Comparison of ENCODE assay signal across 22 mouse cellular contexts in the genomic region with DNA sequence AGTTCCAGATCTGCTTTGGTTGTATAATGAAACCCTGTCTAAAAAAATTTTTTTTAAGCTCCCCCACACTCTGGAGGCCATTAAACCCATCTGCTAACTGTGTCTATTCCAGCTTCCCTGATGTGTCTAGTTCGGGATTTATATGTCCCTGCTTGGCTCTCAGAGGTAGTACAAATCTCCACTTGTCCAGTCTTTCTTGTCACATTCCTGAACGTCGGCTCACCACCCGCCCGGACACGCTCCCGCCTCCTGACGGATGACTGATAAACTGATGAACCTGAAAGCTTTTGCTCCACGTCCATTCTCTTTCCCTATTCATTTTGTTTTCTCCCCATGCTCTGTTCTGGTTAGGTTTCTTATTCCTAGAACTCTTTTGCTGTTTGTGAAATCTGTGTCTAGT. TPM values are rescaled to one million over a fixed set of nuclear protein-coding genes. Genes with fewer than 3 reads are reported as not detected.
DNase-seq lines count a peak whose midpoint lies in the region.
"Had no signal": no experiment of that assay in that cellular context is flagged by ENCODE, and none has a peak within 500 bp of the region (broad histone marks: within the 10 kb centered on the region; RNA-seq: fewer than 3 reads in every experiment).

No protein-coding gene starts in this region.

- peak; percentile 12 to 31 for DNase-seq in urinary bladder, adult 18-20 months (ENCODE audit: low spot score in 2 of 2)
- no peak for DNase-seq in urinary bladder, adult 2 months (ENCODE audit: low spot score)
- DNase-seq in 3134 (ENCODE audit: extremely low read depth, insufficient read length, low spot score) = peak; percentile 32
- DNase-seq in 3T3-L1 (ENCODE audit: low read depth, low spot score) = peak; percentile 25
- DNase-seq in mesoderm, embryonic 11.5 days (ENCODE audit: low read depth, low spot score) = peak; percentile 53
- DNase-seq in testis, postnatal 14 days (ENCODE audit: low spot score) = no peak
- DNase-seq: adrenal gland, adult 8-10 months; adrenal gland, postnatal 25 days; B cell, adult 2 months; cerebellum, adult 11-12 months; cerebellum, adult 8-10 months; cerebellum, postnatal 10 days; cerebellum, postnatal 36 days; gastrocnemius, postnatal 25 days; heart, adult 18-20 months had no signal

RNA-seq across cellular contexts. Expression of gene Bub3, which starts 22.2 kb away (rescaled TPM):
- 63.7 and 77.0 TPM in 2 replicates for polyA plus RNA-seq in urinary bladder, adult 2 months (2012; rRNA removed)

RNA-seq across cellular contexts. Expression of gene Hmx2, which starts 33.6 kb away (rescaled TPM):
- polyA plus RNA-seq in urinary bladder, adult 2 months (2012; rRNA removed) = not detected in 2 replicates
- polyA plus RNA-seq: cortical plate, adult 2 months; gonadal fat pad, adult 2 months; heart, embryonic 11.5 days; heart, postnatal 0 days had no signal

RNA-seq across cellular contexts. Expression of gene Hmx3, which starts 39.5 kb away (rescaled TPM):
- polyA plus RNA-seq in urinary bladder, adult 2 months (2012; rRNA removed) = not detected in 2 replicates
- polyA plus RNA-seq: activated CD4-positive, CD25-positive, alpha-beta regulatory T cell, adult 4 months; cortical plate, adult 2 months; embryonic facial prominence, embryonic 15.5 days; G1E; gonadal fat pad, adult 2 months; heart, embryonic 11.5 days; heart, postnatal 0 days had no signal

Comparison
In these comparisons a context has a peak if more than half of its experiments do, and no peak if none do; other contexts are left out.
1. DNase-seq: peak in urinary bladder, adult 18-20 months (2 of 2), 3134 (single experiment), 3T3-L1 (single experiment) and mesoderm, embryonic 11.5 days (single experiment); none in urinary bladder, adult 2 months (single experiment) and testis, postnatal 14 days (single experiment).